Mouse (Mus musculus) limb, embryonic 13.5 days (tissue): ENCODE results near the gene Atp8a1. TPM values are rescaled to one million over a fixed set of nuclear protein-coding genes. Genes with fewer than 3 reads are reported as not detected.
"Not testable (repeated sequence)": the region's sequence is repeated elsewhere in the genome, so short reads cannot be mapped to it uniquely, and the experiment has no call there.

Experiments
- ATAC-seq: fragments of 200-750 bp; cut with Nextera tagmentation; 2 replicates; pipeline ENCODE4 v1.8.0; 2017; ENCODE audit warnings: low read depth, moderate number of reproducible peaks, moderate TSS enrichment; ENCODE audit not compliant: low FRiP score
- H3K27ac ChIP-seq: fragments of 300-500 bp; sonication (generic); 2 replicates; pipeline ENCODE4 v1.5.1; 2015; ENCODE audit warnings: inconsistent platforms, mild to moderate bottlenecking, moderate library complexity
- H3K27me3 ChIP-seq: fragments of 300-500 bp; sonication (generic); 2 replicates; pipeline ENCODE4 v1.6.1; 2015; ENCODE audit warnings: mild to moderate bottlenecking, inconsistent platforms
- H3K36me3 ChIP-seq: fragments of 300-500 bp; sonication (generic); 2 replicates; pipeline ENCODE4 v1.6.1; 2015; ENCODE audit warnings: inconsistent platforms, mild to moderate bottlenecking, moderate library complexity
- H3K4me1 ChIP-seq: fragments of 300-500 bp; sonication (generic); 2 replicates; pipeline ENCODE4 v1.6.1; 2015; ENCODE audit warnings: inconsistent platforms
- H3K4me2 ChIP-seq: fragments of 300-500 bp; sonication (generic); replicated peaks from 2 replicates; pipeline ENCODE4 v1.6.1; 2015; ENCODE audit warnings: inconsistent platforms, mild to moderate bottlenecking, moderate library complexity
- H3K4me3 ChIP-seq: fragments of 300-500 bp; sonication (generic); 2 replicates; pipeline ENCODE4 v1.5.1; 2015; ENCODE audit warnings: moderate library complexity, mild to moderate bottlenecking, inconsistent platforms
- H3K9ac ChIP-seq: fragments of 300-500 bp; sonication (generic); 2 replicates; pipeline ENCODE4 v1.6.1; 2015; ENCODE audit warnings: mild to moderate bottlenecking, inconsistent platforms
- H3K9me3 ChIP-seq: fragments of 300-500 bp; sonication (generic); 2 replicates; pipeline ENCODE4 v1.6.1; 2016; ENCODE audit warnings: inconsistent platforms
- WGBS: fragments of 180-500 bp; shearing (Covaris S2); methylation state at CpG from one replicate; pipeline ENCODE4 v1.1.7; 2015; 5-methylcytosine and 5-hydroxymethylcytosine counted together
- polyA plus RNA-seq: library from polyadenylated mRNA; unstranded; fragments of >200 nt; fragmentation: Nextera tagmentation; extraction: Ambion mirVana; gene quantifications from 2 replicates; pipeline ENCODE4 v1.2.1, GENCODE M21; 2015

The Atp8a1 gene
- polyA plus RNA-seq, 1 experiment from 2014 or later: 5.4 TPM

- Histone ChIP-seq H3K36me3 (no peaks in the 10 kb centered on the region), H3K4me3 (no peak overlapping the region), H3K27ac (no peak overlapping the region), H3K9me3 (no peaks in the 10 kb centered on the region), H3K27me3 (no peaks in the 10 kb centered on the region), H3K4me1 (no peaks in the 10 kb centered on the region), H3K4me2 (no peak overlapping the region), H3K9ac (no peak overlapping the region)
- WGBS: 72% methylated on average over 6 of the region's 6 CpGs
- no peak for ATAC-seq
Observed at GRCm38 (mm10) chr5:67822619-67823018, 24.6 kb downstream of the Atp8a1 start.

- Histone ChIP-seq H3K27me3 (no peaks in the 10 kb centered on the region), H3K4me2 (no peak overlapping the region), H3K27ac (no peak overlapping the region), H3K9ac (no peak overlapping the region), H3K4me3 (no peak overlapping the region), H3K4me1 (no peaks in the 10 kb centered on the region), H3K9me3 (no peaks in the 10 kb centered on the region), H3K36me3 (no peaks in the 10 kb centered on the region)
- WGBS: 83% methylated on average over 8 of the region's 8 CpGs
- ATAC-seq: no peak
Observed at GRCm38 (mm10) chr5:67821987-67822401, 25.2 kb downstream of the Atp8a1 start.

- no peaks in the 10 kb centered on the region for H3K27me3 ChIP-seq
- H3K9me3 ChIP-seq: no peaks in the 10 kb centered on the region
- ATAC-seq: no peak
- no peaks in the 10 kb centered on the region for H3K36me3 ChIP-seq
- no peak overlapping the region for H3K4me3 ChIP-seq
- H3K9ac ChIP-seq: no peak overlapping the region
- H3K4me2 ChIP-seq: no peak overlapping the region
- H3K4me1 ChIP-seq: no peaks in the 10 kb centered on the region
- no peak overlapping the region for H3K27ac ChIP-seq
- 89% methylated on average over 2 of the region's 2 CpGs for WGBS
Observed at GRCm38 (mm10) chr5:67821185-67821584, 26.0 kb downstream of the Atp8a1 start.

- no peak for ATAC-seq
- Histone ChIP-seq H3K4me2 (no peak overlapping the region), H3K9me3 (no peaks in the 10 kb centered on the region), H3K9ac (no peak overlapping the region), H3K27ac (no peak overlapping the region), H3K27me3 (no peaks in the 10 kb centered on the region), H3K36me3 (no peaks in the 10 kb centered on the region), H3K4me3 (no peak overlapping the region), H3K4me1 (0 out of 2 replicates have a peak, but pooled peaks cover 4% of the 10 kb centered on the region)
- 74% methylated on average over 5 of the region's 5 CpGs for WGBS
Observed at GRCm38 (mm10) chr5:67819451-67819850, 27.8 kb downstream of the Atp8a1 start.

GRCm38 (mm10) chr5:67815572-67816325 lies 31.5 kb downstream of the Atp8a1 start:
- WGBS: 53% methylated on average over 16 of the region's 16 CpGs
- no peak; the same call in 1 of the 2 replicates for ATAC-seq
- no peak overlapping the region for H3K4me2 ChIP-seq

GRCm38 (mm10) chr5:67815060-67815459 lies 32.2 kb downstream of the Atp8a1 start:
- ATAC-seq, H3K9me3 ChIP-seq, H3K27me3 ChIP-seq, H3K4me2 ChIP-seq, H3K9ac ChIP-seq, H3K4me1 ChIP-seq, H3K4me3 ChIP-seq, H3K27ac ChIP-seq, H3K36me3 ChIP-seq: not testable (repeated sequence)
- WGBS: 79% methylated on average over 8 of the region's 8 CpGs

More at GRCm38 (mm10) chr5:67815572-67816325, 31.5 kb downstream of the Atp8a1 start:
- H3K27ac ChIP-seq: no peak overlapping the region
- H3K4me1 ChIP-seq: 0 out of 2 replicates have a peak, but pooled peaks cover 4% of the 10 kb centered on the region
- H3K27me3 ChIP-seq: no peaks in the 10 kb centered on the region
- no peaks in the 10 kb centered on the region for H3K36me3 ChIP-seq
- H3K9me3 ChIP-seq: no peaks in the 10 kb centered on the region
- H3K4me3 ChIP-seq: no peak overlapping the region
- no peak overlapping the region for H3K9ac ChIP-seq

GRCm38 (mm10) chr5:67814437-67814965 lies 32.7 kb downstream of the Atp8a1 start:
- Histone ChIP-seq H3K4me1 (0 out of 2 replicates have a peak, but pooled peaks cover 4% of the 10 kb centered on the region), H3K27me3 (no peaks in the 10 kb centered on the region), H3K4me3 (no peak overlapping the region), H3K27ac (no peak overlapping the region), H3K4me2 (no peak overlapping the region), H3K36me3 (no peaks in the 10 kb centered on the region), H3K9ac (no peak overlapping the region), H3K9me3 (no peaks in the 10 kb centered on the region)
- WGBS: 74% methylated on average over 7 of the region's 7 CpGs
- ATAC-seq: no peak

- Histone ChIP-seq H3K4me2 (no peak overlapping the region), H3K9ac (no peak overlapping the region), H3K36me3 (no peaks in the 10 kb centered on the region), H3K27ac (no peak overlapping the region), H3K4me3 (no peak overlapping the region), H3K27me3 (no peaks in the 10 kb centered on the region), H3K9me3 (no peaks in the 10 kb centered on the region), H3K4me1 (0 out of 2 replicates have a peak, but pooled peaks cover 4% of the 10 kb centered on the region)
- no peak for ATAC-seq
- WGBS: 96% methylated on average over 5 of the region's 5 CpGs
Observed at GRCm38 (mm10) chr5:67813334-67813733, 33.9 kb downstream of the Atp8a1 start.

GRCm38 (mm10) chr5:67802174-67803030 lies 44.8 kb downstream of the Atp8a1 start:
- Histone ChIP-seq H3K4me2 (no peak overlapping the region), H3K9me3 (no peaks in the 10 kb centered on the region), H3K27ac (no peak overlapping the region), H3K27me3 (no peaks in the 10 kb centered on the region), H3K36me3 (no peaks in the 10 kb centered on the region), H3K4me1 (peaks cover 5% of the 10 kb centered on the region), H3K9ac (no peak overlapping the region), H3K4me3 (no peak overlapping the region)
- WGBS: 86% methylated on average over 17 of the region's 17 CpGs
- no peak; the same call in 1 of the 2 replicates for ATAC-seq

GRCm38 (mm10) chr5:67800801-67801200 lies 46.4 kb downstream of the Atp8a1 start:
- no peak for ATAC-seq
- Histone ChIP-seq H3K4me1 (peaks cover 11% of the 10 kb centered on the region), H3K9me3 (no peaks in the 10 kb centered on the region), H3K4me2 (no peak overlapping the region), H3K4me3 (no peak overlapping the region), H3K27ac (no peak overlapping the region), H3K36me3 (no peaks in the 10 kb centered on the region), H3K9ac (no peak overlapping the region), H3K27me3 (no peaks in the 10 kb centered on the region)
- 52% methylated on average over 8 of the region's 8 CpGs for WGBS

GRCm38 (mm10) chr5:67799785-67800184 lies 47.4 kb downstream of the Atp8a1 start:
- peaks cover 11% of the 10 kb centered on the region for H3K4me1 ChIP-seq
- no peaks in the 10 kb centered on the region for H3K36me3 ChIP-seq
- H3K4me2 ChIP-seq: no peak overlapping the region
- no peak overlapping the region for H3K4me3 ChIP-seq
- H3K9ac ChIP-seq: no peak overlapping the region
- H3K27me3 ChIP-seq: no peaks in the 10 kb centered on the region
- no peak for ATAC-seq
- H3K27ac ChIP-seq: no peak overlapping the region
- 81% methylated on average over 7 of the region's 7 CpGs for WGBS
- H3K9me3 ChIP-seq: no peaks in the 10 kb centered on the region

GRCm38 (mm10) chr5:67798348-67798747 lies 48.9 kb downstream of the Atp8a1 start:
- Histone ChIP-seq H3K36me3 (no peaks in the 10 kb centered on the region), H3K4me3 (no peak overlapping the region), H3K4me2 (no peak overlapping the region), H3K9me3 (no peaks in the 10 kb centered on the region), H3K9ac (no peak overlapping the region), H3K27me3 (no peaks in the 10 kb centered on the region), H3K4me1 (peaks cover 11% of the 10 kb centered on the region), H3K27ac (no peak overlapping the region)
- WGBS: 84% methylated on average over 4 of the region's 4 CpGs
- no peak for ATAC-seq
